Mouse (Mus musculus) stomach, postnatal 0 days (tissue): Measurements from ENCODE around the gene Mknk2.

ENCODE experiments used
- CTCF ChIP-seq: IDR thresholded peaks from 2 replicates; pipeline ENCODE4 v1.5.1; 2016; ENCODE audit warnings: antibody characterized with exemption, low read depth, mild to moderate bottlenecking, moderate library complexity
- EP300 ChIP-seq: optimal IDR thresholded peaks from 2 replicates; pipeline ENCODE3; 2016; ENCODE audit warnings: antibody characterized with exemption

- TF ChIP-seq CTCF, result peak; percentile 84
- TF ChIP-seq EP300, result no peak
These were observed 18.7 kb downstream of the Mknk2 start for GRCm38 (mm10) chr10:80659213-80659612.
